Mouse (Mus musculus): ENCODE results near the gene Foxn1.

DNA sequence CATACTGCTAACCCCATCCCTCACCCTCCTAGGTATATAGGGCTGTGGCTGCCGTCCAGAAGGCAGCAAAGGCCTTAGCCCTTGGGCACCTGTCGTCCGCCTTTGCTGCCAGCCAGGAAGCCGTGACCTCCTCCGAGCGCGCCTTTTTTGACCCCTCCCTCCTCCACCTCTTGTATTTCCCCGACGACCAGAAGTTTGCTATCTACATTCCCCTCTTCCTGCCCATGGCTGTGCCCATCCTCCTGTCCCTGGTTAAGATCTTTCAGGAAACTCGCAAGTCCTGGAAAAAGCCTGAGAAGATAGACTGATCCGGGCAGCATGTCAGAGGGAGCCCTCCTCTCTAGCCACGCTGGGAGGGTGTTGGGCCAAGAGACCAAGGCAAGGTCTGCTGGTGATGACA is 44.7 kb downstream of the Foxn1 start:
- no peak for TF ChIP-seq CTCF (IDR thresholded peaks at IDR 0.05; ENCODE audit: low read depth)
- TF ChIP-seq EP300 (IDR thresholded peaks at IDR 0.05; ENCODE audit: low read depth), result no peak
